Mouse (Mus musculus): Measurements from ENCODE around the gene Zfp524. TPM values are rescaled to one million over a fixed set of nuclear protein-coding genes. Genes with fewer than 3 reads are reported as not detected.

Gene Zfp524
- polyA plus RNA-seq, 1 experiment from 2014 or later: 9.3 TPM

- no peak for ATAC-seq (ENCODE audit: low FRiP score, low read depth)
- H3K4me2 ChIP-seq (replicated peaks): no peak overlapping the region
- no peak overlapping the region for H3K9ac ChIP-seq (replicated peaks)
- no peak overlapping the region for H3K27ac ChIP-seq (replicated peaks)
- H3K4me3 ChIP-seq: no peak overlapping the region
- peaks cover 53% of the 10 kb centered on the region for H3K36me3 ChIP-seq
- H3K4me1 ChIP-seq: peaks cover 18% of the 10 kb centered on the region
- 93% methylated on average over 9 of the region's 9 CpGs for WGBS
- H3K9me3 ChIP-seq: peaks cover 10% of the 10 kb centered on the region
- H3K27me3 ChIP-seq: no peaks in the 10 kb centered on the region
Observed at GRCm38 (mm10) chr7:5036136-5036535, 21.9 kb downstream of the Zfp524 start.

GRCm38 (mm10) chr7:5037026-5037425 lies 22.8 kb downstream of the Zfp524 start:
- H3K4me3 ChIP-seq: no peak overlapping the region
- peaks cover 44% of the 10 kb centered on the region for H3K36me3 ChIP-seq
- H3K27me3 ChIP-seq: no peaks in the 10 kb centered on the region
- WGBS: 92% methylated on average over 7 of the region's 7 CpGs
- ATAC-seq (ENCODE audit: low FRiP score, low read depth): no peak
- H3K4me1 ChIP-seq: peaks cover 18% of the 10 kb centered on the region
- H3K4me2 ChIP-seq (replicated peaks): no peak overlapping the region
- peaks cover under 1% of the 10 kb centered on the region; the same call in 1 of the 2 replicates for H3K9me3 ChIP-seq
- H3K9ac ChIP-seq (replicated peaks): no peak overlapping the region
- no peak overlapping the region for H3K27ac ChIP-seq (replicated peaks)

GRCm38 (mm10) chr7:5037467-5037866 lies 23.3 kb downstream of the Zfp524 start:
- WGBS: 89% methylated on average over 8 of the region's 8 CpGs
- H3K9ac ChIP-seq (replicated peaks): 0 out of 2 replicates have a peak overlapping the region, but pooled peaks have one; percentile 32
- peaks cover 40% of the 10 kb centered on the region for H3K36me3 ChIP-seq

GRCm38 (mm10) chr7:5038109-5038732 lies 24.0 kb downstream of the Zfp524 start, which contains the start of gene Zfp784:
Zfp784 (minus strand) TSS chr7:5038446.
- peak within 1 kb of the TSS; percentile 60 for H3K4me2 ChIP-seq (replicated peaks)
- H3K4me1 ChIP-seq: peaks cover 18% of the 10 kb centered on the region
- H3K27ac ChIP-seq (replicated peaks): peak within 1 kb of the TSS; percentile 96
- under 1% methylated on average over 47 of the region's 48 CpGs for WGBS
- peak within 1 kb of the TSS; percentile 68 for H3K9ac ChIP-seq (replicated peaks)
- H3K9me3 ChIP-seq: no peaks in the 10 kb centered on the region
- no peaks in the 10 kb centered on the region for H3K27me3 ChIP-seq
- peak within 1 kb of the TSS; percentile 71 for H3K4me3 ChIP-seq
- ATAC-seq (ENCODE audit: low FRiP score, low read depth): peak; percentile 97
- peaks cover 33% of the 10 kb centered on the region for H3K36me3 ChIP-seq

More at GRCm38 (mm10) chr7:5037467-5037866, 23.3 kb downstream of the Zfp524 start:
- Histone ChIP-seq H3K27ac (replicated peaks) (peak overlapping the region; percentile 96; the same call in 1 of the 2 replicates), H3K9me3 (no peaks in the 10 kb centered on the region), H3K4me2 (replicated peaks) (peak overlapping the region; percentile 60), H3K4me3 (peak overlapping the region; percentile 71), H3K4me1 (peaks cover 18% of the 10 kb centered on the region), H3K27me3 (no peaks in the 10 kb centered on the region)
- no peak for ATAC-seq (ENCODE audit: low FRiP score, low read depth)

- peaks cover 25% of the 10 kb centered on the region for H3K36me3 ChIP-seq
- peak overlapping the region; percentile 71 for H3K4me3 ChIP-seq
- WGBS: 44% methylated on average over 5 of the region's 5 CpGs
- no peak overlapping the region for H3K27ac ChIP-seq (replicated peaks)
- H3K4me1 ChIP-seq: peaks cover 18% of the 10 kb centered on the region
- H3K4me2 ChIP-seq (replicated peaks): peak overlapping the region; percentile 60
- ATAC-seq (ENCODE audit: low FRiP score, low read depth): no peak
- no peaks in the 10 kb centered on the region for H3K9me3 ChIP-seq
- H3K9ac ChIP-seq (replicated peaks): peak overlapping the region; percentile 68
- no peaks in the 10 kb centered on the region for H3K27me3 ChIP-seq
Observed at GRCm38 (mm10) chr7:5038940-5039339, 24.7 kb downstream of the Zfp524 start.

GRCm38 (mm10) chr7:5044981-5045380 lies 30.8 kb downstream of the Zfp524 start:
- Histone ChIP-seq H3K9ac (replicated peaks) (no peak overlapping the region), H3K4me1 (no peaks in the 10 kb centered on the region), H3K4me3 (no peak overlapping the region), H3K4me2 (replicated peaks) (no peak overlapping the region), H3K9me3 (no peaks in the 10 kb centered on the region), H3K27ac (replicated peaks) (no peak overlapping the region), H3K27me3 (no peaks in the 10 kb centered on the region), H3K36me3 (no peaks in the 10 kb centered on the region)
- WGBS: 73% methylated on average over 2 of the region's 2 CpGs
- no peak for ATAC-seq (ENCODE audit: low FRiP score, low read depth)

GRCm38 (mm10) chr7:5046112-5046511 lies 31.9 kb downstream of the Zfp524 start:
- no peak overlapping the region for H3K27ac ChIP-seq (replicated peaks)
- H3K4me3 ChIP-seq: no peak overlapping the region
- no peaks in the 10 kb centered on the region for H3K9me3 ChIP-seq
- H3K27me3 ChIP-seq: no peaks in the 10 kb centered on the region
- ATAC-seq (ENCODE audit: low FRiP score, low read depth): no peak
- H3K4me1 ChIP-seq: peaks cover 6% of the 10 kb centered on the region; the same call in 1 of the 2 replicates
- 73% methylated on average over 2 of the region's 2 CpGs for WGBS
- H3K4me2 ChIP-seq (replicated peaks): no peak overlapping the region
- H3K9ac ChIP-seq (replicated peaks): no peak overlapping the region
- no peaks in the 10 kb centered on the region for H3K36me3 ChIP-seq

GRCm38 (mm10) chr7:5047313-5047712 lies 33.1 kb downstream of the Zfp524 start:
- 39% methylated on average over 2 of the region's 2 CpGs for WGBS
- no peak for ATAC-seq (ENCODE audit: low FRiP score, low read depth)
- no peak overlapping the region for H3K9ac ChIP-seq (replicated peaks)
- H3K4me2 ChIP-seq (replicated peaks): no peak overlapping the region
- peaks cover 13% of the 10 kb centered on the region for H3K4me1 ChIP-seq
- no peak overlapping the region for H3K27ac ChIP-seq (replicated peaks)
- no peaks in the 10 kb centered on the region for H3K9me3 ChIP-seq
- H3K36me3 ChIP-seq: no peaks in the 10 kb centered on the region
- H3K4me3 ChIP-seq: no peak overlapping the region
- peaks cover 4% of the 10 kb centered on the region for H3K27me3 ChIP-seq

GRCm38 (mm10) chr7:5051193-5052192 lies 37.3 kb downstream of the Zfp524 start, which contains the start of gene Zfp580:
Zfp580 (plus strand) TSS chr7:5051538.
- Histone ChIP-seq H3K9ac (replicated peaks) (peak within 1 kb of the TSS; percentile 89), H3K27ac (replicated peaks) (peak within 1 kb of the TSS; percentile 85), H3K27me3 (peaks cover 46% of the 10 kb centered on the region), H3K4me1 (peaks cover 31% of the 10 kb centered on the region), H3K4me2 (replicated peaks) (peak within 1 kb of the TSS; percentile 69), H3K9me3 (no peaks in the 10 kb centered on the region), H3K36me3 (no peaks in the 10 kb centered on the region), H3K4me3 (peak within 1 kb of the TSS; percentile 80)
- peak; percentile 81 for ATAC-seq (ENCODE audit: low FRiP score, low read depth)
- WGBS: 2% methylated on average over 65 of the region's 65 CpGs

GRCm38 (mm10) chr7:5052438-5052837 lies 38.2 kb downstream of the Zfp524 start:
- Histone ChIP-seq H3K4me1 (peaks cover 39% of the 10 kb centered on the region), H3K27ac (replicated peaks) (no peak overlapping the region), H3K4me3 (peak overlapping the region; percentile 80), H3K9ac (replicated peaks) (peak overlapping the region; percentile 89), H3K9me3 (no peaks in the 10 kb centered on the region), H3K27me3 (peaks cover 55% of the 10 kb centered on the region), H3K36me3 (no peaks in the 10 kb centered on the region), H3K4me2 (replicated peaks) (peak overlapping the region; percentile 69)
- ATAC-seq (ENCODE audit: low FRiP score, low read depth): no peak
- WGBS: 3% methylated on average over 11 of the region's 12 CpGs

- peak overlapping the region; percentile 69 for H3K4me2 ChIP-seq (replicated peaks)
- H3K9ac ChIP-seq (replicated peaks): peak overlapping the region; percentile 89
- H3K4me3 ChIP-seq: peak overlapping the region; percentile 80
- H3K27ac ChIP-seq (replicated peaks): no peak overlapping the region
- ATAC-seq (ENCODE audit: low FRiP score, low read depth): no peak
- H3K4me1 ChIP-seq: peaks cover 39% of the 10 kb centered on the region
- H3K27me3 ChIP-seq: peaks cover 60% of the 10 kb centered on the region
- H3K36me3 ChIP-seq: no peaks in the 10 kb centered on the region
- WGBS: 3% methylated on average over 45 of the region's 45 CpGs
- no peaks in the 10 kb centered on the region for H3K9me3 ChIP-seq
Observed at GRCm38 (mm10) chr7:5052931-5053343, 38.7 kb downstream of the Zfp524 start.
